Mouse (Mus musculus) lung, postnatal 14 days (tissue): ENCODE data around the gene Ctsl.

Experiments used
- DNase-seq: peaks from one replicate; pipeline ENCODE4 v3.0.0; 2021

Ctsl gene

DNA sequence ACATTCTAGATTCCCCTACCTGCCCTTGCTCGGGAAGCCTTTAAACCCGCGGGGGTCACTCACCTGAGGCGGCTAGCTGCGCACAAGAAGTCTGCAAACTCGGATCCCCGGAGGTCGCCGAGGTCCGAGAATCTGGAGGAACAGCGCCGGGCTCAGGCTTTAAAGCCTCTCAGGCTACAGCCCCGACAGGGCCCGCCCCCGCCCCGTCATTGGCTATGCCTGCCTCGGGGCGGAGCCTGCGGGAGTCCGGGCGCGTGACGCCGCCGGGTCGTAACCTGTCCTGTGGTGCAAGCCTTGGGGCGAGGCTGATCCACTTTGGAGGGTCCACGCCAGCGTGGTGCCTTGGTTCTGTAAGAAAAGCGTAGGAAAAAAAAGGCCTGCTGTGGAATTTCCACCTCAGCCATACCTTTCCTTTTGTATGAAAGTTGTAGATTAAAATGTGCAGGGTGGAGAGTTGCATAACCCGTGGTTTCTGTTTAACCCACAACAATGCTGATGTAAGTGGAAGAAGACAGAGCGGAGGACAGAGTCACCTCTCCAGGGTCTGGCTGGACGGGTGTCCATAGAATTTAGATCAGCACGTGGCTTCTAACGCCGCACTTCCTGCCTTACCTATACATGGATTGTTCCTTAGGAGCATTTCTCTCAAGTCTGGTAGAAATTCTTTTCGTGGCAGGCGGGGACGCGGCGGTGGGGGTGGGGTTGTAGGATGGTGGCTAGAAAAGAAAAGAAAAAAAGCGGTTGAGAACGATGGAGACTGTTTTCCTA is at the start of gene Ctsl:
TSS of gene Ctsl (minus strand) at position 718 of the 768 bp plus-strand sequence.
- peak; percentile 94 for DNase-seq

DNA sequence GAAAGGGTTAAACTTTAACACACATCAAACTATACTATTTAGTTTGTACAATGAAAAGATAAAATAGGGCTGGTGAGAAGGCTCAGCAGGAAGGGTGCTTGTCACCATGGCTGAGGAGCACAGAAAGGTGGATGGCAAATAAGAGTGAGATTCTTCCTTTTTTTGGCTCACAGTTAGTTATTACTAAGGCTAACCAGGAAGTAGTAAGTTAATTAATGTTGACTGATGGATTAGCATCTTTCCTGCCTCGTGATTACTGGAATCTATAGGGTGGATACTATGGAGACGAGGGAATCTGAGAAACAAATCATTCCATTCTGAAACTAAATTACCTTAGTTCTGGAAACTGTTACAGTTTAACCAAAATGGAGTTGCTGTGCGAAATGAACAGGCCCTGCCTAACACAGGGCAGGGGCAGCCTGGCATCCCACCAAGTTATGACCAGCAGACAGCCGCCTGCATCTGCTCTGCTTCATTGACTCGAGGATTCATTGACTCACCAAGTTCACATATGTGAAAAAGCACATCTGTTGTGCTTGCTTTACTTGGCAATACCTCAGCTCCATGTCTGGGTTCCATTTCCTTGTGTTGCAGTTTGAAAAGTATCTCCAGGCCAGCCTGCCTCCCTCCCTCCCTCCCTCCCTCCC is 46.4 kb upstream of the Ctsl start:
- DNase-seq: peak; percentile 41

DNA sequence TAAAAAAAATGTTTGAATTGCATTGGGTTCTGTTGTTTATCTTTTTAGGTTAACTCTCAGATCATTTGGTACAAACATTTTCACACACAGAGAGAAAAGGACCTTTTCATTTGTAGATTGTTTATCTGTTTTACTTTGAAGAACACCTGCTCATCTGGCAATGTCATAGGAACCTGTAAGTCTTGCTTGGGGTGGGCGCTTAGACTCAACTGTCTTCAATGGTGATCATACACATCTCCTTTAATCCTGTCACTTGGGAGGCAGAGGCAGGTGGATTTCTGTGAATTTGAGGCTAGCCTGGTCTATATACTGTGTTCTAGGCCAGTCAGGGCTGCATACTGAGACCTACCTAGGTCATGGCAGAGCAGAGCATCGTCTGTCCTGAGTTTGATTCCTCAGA is 45.0 kb upstream of the Ctsl start:
- DNase-seq: no peak

DNA sequence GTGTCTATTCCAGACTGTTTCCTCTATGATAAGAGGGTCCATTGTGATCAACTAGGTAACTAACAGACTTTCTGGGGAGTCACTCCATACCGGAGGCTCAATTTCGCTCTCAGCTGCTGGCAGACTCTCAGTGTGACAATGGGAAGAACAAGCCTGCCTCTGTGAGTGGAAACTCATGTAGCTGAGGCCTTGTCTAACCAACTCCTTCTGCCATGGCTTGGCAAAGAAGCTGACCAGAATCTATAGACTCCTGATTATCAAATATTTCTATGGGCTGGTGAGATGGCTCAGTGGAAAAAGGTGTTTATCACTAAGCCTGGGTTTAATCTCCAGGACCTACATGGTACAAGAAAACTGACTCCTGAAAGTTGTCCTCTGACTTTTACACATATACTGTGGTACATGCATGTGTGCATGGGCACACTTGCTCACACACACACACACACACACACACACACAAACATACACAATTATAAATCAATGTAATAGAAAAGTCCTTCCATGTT is 42.1 kb upstream of the Ctsl start:
- DNase-seq: no peak

DNA sequence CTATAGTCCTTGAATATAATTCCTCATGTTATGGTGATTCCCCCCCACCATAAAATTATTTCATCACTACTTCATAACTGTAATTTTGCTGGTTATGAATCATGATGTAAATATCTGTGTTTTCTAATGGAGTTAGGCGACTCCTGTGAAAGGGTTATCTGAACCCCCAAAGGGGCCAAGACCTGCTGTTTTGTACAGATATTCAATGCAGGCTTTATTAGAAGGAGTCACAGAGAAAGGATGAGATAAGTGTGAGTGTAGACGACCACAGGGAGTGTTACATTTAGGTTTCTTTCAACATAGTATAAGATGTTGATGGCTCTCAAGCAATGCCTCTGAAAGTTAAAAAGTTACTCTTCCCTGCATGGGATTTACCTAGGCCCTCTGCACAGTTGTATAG is 40.6 kb upstream of the Ctsl start:
- no peak for DNase-seq

DNA sequence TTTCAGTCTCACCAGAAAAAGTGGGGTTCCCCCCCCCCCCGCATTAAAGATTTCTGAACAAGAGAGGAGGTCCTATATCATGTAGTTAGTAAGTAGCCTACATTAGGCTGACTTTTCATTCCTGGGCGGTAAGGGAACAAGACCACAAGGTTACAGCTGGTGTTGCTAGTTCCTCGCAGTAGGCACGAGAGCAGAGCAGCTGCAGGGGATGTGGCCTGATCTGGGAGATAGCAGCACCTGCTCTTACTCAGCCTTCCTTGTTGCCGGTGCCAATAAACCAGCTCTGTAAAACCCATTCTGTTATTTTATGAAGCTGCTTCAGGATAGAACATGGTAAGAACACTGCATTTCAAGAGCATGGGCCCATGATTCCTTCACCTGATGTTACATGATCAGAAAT is 39.9 kb upstream of the Ctsl start:
- DNase-seq: no peak

DNA sequence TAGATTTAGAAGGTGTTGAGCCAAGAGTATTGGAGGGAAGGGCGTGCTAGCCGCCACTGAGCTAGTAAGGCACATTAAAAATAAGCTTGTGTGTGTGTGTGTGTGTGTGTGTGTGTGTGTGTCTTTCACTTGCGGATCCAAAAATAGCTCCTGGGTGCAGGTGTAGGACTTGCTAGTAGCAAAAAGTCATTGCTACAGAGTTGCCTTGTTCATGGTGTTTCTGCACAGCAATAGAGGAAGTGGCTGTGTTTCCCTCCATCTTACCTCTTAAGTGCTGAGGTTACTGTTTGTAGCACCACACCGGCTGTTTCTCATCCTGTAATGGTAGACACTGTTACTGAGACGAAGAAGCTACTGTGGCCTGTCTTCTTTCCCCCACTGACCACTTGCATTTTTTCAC is 37.3 kb upstream of the Ctsl start:
- no peak for DNase-seq

DNA sequence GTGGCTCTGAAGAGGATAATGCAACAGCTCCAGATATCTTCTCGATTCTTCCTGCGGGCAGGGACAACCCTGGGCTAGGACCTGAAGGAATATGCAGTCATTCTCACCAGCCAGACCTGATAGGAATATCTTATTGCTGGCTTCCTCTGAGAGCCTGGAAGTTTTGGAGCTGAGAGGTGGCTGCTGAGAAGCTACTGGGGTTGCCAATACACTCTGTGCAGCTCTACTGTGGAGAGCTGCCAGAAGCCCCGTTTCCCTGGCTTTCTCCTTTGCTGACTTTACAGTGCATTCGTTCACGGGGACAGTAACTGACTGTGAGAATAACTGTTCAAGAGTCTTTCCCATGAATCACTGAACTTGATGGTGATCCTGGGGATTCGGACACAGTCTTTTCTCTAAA is 34.9 kb upstream of the Ctsl start:
- DNase-seq: peak; percentile 29

DNA sequence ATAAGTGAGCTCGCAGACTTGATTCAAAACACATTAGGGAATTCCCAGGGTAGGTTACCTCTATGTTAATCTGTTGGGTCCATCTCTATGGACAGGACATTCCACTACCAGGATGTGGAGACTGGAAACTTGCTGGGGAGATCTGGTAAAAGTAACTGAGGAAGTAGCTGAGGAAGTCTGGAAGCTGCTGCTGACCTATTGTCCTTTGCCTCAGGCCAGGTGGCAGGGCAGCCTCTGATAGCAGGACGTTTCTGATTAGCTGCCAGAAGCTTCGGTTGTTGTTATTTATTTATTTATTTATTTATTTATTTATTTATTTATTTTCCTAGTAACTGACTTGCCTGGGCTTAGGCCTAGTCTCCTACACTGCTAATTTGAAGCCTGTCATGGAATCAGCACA is 32.8 kb upstream of the Ctsl start:
- no peak for DNase-seq

DNA sequence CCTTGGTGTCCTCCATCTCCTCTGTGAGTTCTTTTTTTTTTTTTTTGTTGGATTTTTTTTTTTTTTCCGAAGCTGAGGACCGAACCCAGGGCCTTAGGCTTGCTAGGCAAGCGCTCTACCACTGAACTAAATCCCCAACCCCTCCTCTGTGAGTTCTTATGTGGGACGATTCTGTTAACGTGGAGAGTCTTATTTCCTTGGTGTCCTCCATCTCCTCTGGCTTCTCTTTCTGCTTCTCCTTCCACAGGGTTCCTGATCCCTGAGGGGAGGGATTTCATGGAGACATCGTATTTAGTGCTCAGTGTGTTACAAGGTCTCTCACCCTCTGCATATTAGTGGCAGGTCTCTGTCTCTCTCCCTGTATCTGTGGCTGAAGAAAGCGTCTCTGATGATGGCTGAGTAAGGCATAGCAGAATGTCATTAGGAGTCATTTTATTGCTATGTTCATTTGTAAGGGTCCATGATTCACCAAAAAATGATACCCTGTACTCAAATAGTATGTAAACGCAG is 32.3 kb upstream of the Ctsl start:
- DNase-seq: no peak

DNA sequence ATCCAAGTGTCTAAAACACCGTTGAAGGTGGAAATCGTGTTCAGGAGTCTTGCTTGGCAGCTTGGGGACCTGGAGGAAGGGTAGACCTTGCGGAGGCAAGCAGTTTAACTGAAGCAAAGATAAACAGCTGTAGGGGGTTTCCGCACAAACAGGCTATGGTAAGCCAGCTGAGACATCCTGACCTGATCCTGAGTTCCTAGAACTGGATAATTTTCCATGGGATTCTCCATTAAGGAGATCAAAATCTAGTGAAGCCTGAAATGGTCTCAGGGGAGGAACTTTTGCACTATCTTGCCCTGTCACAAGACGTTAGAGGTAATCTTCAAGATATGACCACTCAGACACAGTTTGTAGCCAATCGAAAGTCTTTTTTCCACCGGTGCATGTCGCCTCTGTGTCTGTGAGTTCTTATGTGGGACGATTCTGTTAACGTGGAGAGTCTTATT is 31.8 kb upstream of the Ctsl start:
- no peak for DNase-seq

DNA sequence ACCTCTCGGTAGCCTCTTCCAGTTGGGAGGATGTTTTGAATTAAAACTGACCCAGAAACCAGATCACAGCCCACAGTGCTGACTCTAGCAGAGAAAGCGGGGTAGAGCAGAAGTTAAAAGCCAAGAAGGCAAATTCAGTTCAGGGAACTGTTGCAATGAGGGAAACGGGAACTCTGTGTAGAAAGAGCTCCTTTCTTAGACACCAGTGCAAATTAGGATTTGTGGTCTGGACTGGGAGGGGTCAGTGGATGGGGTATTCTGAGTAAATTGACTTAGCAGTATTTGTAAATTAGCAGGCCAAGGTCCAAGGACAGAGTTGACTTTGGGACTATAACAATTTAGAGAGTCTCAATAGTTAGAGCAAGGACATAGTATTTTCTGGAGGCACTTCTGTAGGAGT is 31.3 kb upstream of the Ctsl start:
- DNase-seq: peak; percentile 9

DNA sequence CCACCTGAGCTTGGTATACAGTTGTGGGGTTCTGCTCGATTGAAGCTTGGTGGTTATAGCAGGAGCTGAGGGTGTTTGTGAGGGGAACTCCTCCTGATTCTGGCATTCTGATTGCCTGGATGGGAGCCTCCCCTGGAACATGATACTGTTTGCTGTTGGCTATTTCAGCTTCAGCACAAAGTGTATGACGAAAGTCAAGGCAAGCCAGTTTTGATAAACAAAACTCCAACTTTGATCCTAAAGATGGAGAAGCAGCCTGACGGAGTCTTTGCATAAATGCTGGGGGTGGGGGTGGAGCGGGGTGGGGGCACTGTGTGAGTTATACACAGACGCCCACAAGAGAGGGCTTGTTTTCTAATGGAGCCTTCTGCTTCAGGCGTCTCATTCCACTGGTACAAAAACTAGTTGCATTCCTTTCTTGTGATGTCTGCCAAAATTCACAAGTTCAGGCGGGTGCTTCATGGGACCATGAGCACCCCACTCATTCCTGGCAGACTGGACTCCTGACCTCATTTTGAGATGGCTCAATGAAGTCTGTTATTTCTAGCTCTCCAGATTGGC is 30.2 kb upstream of the Ctsl start:
- DNase-seq: peak; percentile 47

DNA sequence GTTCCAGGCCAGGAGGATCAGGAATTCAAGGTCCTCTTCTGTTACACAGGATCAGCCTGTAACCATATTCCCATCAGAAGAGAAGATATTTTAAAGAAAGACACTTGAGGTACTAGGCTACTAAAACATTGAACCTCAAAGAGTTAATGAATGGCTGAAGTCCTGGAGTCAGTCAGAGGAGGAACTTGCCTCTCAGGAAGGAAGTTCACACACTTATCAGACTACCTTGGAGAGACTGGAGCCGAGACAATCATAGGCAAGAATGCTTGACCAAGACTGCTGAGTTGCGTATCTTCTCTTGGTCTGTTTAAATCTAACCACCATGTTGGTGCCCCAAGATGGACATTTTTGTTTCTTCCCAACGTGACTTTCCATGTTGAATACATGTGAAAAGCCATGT is 29.2 kb upstream of the Ctsl start:
- no peak for DNase-seq

DNA sequence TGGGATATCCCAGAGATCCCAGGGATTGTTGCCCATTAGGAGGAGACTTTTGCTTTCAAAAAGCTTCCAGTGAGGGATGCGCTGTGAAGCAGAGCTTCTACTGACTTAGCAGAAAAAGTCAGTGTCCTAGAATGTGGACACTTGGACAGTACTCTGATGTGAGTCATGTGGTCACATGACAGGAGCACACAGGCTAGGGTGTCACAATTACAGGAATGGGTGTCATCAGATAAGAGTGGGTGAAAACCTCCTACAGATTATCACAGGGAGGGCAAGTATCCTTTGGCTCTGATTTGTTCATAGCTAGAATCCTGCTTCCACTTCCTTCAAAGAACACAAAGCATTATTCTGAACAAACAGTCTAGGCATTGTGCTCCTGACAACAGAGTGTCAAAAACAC is 27.4 kb upstream of the Ctsl start:
- no peak for DNase-seq

DNA sequence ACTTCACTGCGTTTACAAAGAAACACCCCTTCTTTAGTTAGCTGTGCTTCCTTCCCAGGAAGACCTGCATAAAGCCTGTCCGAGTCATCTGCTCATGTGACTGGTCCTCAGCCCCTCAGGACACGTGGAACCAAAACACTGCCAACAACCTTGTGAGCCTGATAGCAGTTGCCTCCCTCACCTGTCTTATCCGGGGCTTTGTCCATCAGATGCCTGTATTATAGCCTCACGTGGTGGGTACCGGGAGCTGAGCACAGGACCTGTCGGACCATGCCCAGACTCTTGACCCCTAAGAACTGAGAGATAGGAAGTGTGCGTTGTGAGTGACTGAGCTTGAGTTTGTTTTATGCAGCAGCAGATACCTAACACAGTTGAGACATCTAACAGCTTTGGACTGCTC is 26.3 kb upstream of the Ctsl start:
- no peak for DNase-seq

DNA sequence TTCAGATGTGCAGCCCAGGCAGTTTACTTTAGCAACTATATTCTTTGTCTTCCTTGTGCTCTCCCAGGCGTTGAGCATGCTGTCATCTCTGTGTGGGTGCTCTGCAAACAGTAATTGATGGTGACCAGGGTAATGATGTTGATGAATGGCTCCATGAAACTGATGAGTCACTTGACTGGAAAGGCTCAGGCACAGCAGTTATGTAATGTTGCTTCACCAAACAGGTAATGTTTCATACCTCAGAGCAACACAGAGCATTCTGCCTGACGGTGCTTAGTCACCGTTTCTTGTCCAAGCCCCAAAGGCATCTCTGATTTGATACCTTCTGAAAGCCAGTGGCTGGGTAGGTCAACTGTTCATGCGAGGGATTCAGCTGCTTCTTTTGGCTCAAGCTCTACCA is 17.7 kb upstream of the Ctsl start:
- DNase-seq: no peak

DNA sequence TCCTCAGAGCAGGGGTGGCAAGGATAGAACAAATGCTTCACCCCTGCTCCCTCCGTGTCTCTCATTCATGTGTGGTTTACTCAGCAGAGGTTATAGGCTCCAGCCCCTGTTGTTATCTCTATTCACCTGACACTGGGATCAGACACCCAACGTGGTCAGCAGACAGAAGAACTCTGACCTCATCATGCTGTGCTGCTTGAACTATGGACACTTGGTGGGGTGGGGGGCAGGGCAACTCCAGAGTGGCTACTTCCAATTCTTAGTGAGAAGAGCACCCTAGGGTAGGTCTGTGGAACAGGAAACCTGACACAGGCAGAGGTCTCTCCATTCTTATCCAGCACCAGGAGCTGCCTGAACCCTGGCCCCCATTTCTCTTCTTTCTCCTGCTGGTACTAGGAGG is 15.4 kb upstream of the Ctsl start:
- DNase-seq: no peak

DNA sequence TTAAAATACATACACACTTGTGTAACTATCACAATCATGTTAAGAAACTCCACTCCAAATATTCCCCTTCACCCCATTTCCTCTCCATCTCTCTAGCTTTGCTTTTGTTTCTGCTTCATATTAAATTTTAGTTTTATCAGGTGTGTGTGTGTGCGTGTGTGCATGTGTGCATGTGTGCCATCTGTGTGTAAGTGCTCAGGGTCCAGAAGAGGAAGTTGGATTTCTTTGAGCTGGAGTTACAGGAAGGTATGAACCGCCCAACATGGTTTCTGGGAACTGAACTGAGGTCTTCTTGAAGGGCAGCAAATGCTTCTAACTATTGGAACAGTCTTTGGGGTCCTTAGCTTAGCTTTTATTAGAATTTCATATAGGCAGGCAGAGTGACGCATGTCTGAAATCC is 14.2 kb upstream of the Ctsl start:
- no peak for DNase-seq

DNA sequence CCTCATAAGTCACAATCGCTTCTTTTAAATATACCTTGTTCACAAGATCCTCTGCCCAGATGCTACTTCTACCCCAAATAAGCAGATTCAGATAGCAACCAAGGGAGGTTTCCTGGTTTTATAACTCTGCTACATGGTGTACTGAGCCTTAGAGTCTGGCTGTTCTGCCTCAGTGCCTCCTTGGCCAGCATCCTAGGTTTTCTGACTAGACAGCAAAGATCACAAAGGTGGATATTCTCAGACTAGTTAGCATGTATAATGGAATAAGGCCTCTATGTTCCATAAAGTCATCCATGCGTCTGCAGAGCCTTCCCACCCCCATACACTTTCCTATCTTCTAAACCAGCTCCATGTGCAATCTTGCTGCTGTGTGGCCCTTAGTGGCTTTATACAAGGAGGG is 9.6 kb upstream of the Ctsl start:
- DNase-seq: no peak

DNA sequence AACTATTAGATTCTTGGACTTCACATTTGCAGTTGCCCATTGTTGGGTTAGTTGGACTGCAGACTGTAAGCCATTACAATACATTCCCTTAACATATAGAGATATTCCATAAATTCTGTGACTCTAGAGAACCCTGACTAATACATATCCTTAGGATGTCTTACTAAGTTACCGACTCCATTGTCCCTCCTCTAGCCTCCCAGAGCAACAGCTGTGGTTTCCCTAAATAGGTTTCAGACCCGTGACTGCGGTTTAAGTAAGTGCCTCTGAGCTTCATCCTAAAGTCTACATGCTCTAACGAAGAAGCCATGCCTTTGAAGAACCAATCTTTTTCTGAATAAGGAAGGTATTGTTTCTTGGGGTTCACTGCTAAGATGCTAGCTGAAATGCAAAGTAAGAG is 7.9 kb upstream of the Ctsl start:
- no peak for DNase-seq

DNA sequence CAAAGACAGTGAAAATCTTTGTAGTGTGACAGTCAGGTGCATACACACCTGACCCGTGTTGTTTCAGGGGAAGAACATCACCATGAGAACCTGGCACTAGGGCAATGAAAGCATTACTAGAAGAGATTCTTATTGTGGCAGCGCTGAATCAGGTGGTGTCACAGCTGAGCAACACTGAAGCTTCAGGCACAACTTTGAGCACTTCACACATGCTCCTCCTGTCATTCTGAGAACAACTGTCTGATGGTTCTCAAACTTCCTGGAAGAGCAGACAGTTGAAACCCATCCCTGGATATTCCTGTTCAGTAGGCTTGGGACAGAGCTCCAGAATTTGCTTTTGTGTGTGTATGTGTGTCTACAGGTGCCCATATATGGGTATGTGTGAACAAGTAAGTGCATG is 5.8 kb upstream of the Ctsl start:
- DNase-seq: no peak

DNA sequence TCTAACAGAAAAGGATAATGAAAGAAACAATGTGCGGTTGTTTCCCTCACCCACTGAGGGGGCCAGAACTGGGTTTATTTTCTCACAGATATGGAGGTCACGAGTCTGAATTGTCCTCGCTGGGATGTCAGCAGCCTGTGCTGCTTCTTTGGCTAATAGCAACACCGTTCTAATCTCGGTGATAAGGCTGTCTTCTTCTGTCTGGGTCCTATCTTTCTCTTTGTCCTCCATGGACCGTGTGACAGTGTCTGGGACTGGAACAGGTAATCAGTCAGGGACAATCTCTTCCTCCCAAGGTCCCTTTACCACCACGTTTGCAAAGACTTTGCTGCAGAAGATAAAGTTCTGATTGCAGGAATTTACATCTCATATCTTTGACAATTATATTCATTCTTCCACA is 4.5 kb upstream of the Ctsl start:
- no peak for DNase-seq

DNA sequence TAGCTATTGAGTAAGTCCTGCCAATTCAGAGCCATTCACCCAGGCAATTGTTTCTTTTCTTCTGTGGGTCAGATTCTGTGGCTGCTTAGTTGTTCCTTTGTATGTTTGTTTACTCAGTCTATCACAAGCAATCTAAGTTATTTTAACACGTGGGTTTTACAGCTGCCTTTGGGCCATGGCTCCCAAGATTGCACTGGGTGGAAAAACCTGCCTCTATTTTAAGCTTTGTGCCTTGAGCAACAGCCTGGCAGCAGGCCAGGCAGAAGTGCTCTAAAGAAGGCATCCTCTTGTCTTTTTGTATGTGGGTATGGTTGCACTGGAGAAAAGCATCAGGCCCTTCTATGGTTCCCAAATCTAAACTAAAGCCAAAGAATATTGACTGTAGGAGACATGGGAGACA is 3.0 kb upstream of the Ctsl start:
- DNase-seq: peak; percentile 34
